Mouse (Mus musculus): ENCODE measurements around the gene Cdh13.

- no peak for TF ChIP-seq POLR2A (IDR thresholded peaks at IDR 0.05; ENCODE audit: borderline replicate concordance, insufficient read depth, low read length)
- TF ChIP-seq CTCF (IDR thresholded peaks at IDR 0.05; ENCODE audit: borderline replicate concordance, insufficient read depth, low read depth, low read length), result no peak
These were observed 342.9 kb downstream of the Cdh13 start for GRCm38 (mm10) chr8:118626425-118626824.
